12 mouse cellular contexts compared by ENCODE assay signal in genomic region chr1:106132350-106132700, GRCm38 (mm10). TPM values are rescaled to one million over a fixed set of nuclear protein-coding genes. Genes with fewer than 3 reads are reported as not detected.
DNase-seq lines count a peak whose midpoint lies in the region; ATAC-seq lines count a peak whose summit lies in the region.
"Had no signal": no experiment of that assay in that cellular context is flagged by ENCODE, and none has a peak within 500 bp of the region (broad histone marks: within the 10 kb centered on the region; RNA-seq: fewer than 3 reads in every experiment).

No protein-coding gene starts in this region.

- intact Hi-C loops in gastrocnemius, postnatal 36 days (cut with DNase I) = no loop called here

- no peak overlapping the region for H3K4me3 ChIP-seq in kidney, embryonic 14.5 days (ENCODE audit: low read length)
- no peak overlapping the region for H3K4me3 ChIP-seq in midbrain, embryonic 12.5 days
- no peak overlapping the region for H3K4me3 ChIP-seq in midbrain, embryonic 10.5 days
- H3K4me3 ChIP-seq in embryonic facial prominence, embryonic 11.5 days (ENCODE audit: low read depth, low read length) = no peak overlapping the region
- H3K4me3 ChIP-seq in neural tube, embryonic 13.5 days = no peak overlapping the region
- H3K4me3 ChIP-seq: limb, embryonic 13.5 days; stomach, embryonic 15.5 days had no signal

- WGBS in kidney, embryonic 14.5 days = 49% methylated on average over 4 of the region's 4 CpGs
- WGBS in midbrain, embryonic 12.5 days = 47% methylated on average over 4 of the region's 4 CpGs
- 86% methylated on average over 4 of the region's 4 CpGs for WGBS in midbrain, embryonic 10.5 days
- 34% methylated on average over 4 of the region's 4 CpGs for WGBS in embryonic facial prominence, embryonic 11.5 days
- WGBS in neural tube, embryonic 13.5 days = 27% methylated on average over 4 of the region's 4 CpGs

- H3K9ac ChIP-seq in kidney, embryonic 14.5 days (ENCODE audit: low read depth, low read length) = no peak overlapping the region
- no peak overlapping the region for H3K9ac ChIP-seq in midbrain, embryonic 12.5 days (replicated peaks)
- H3K9ac ChIP-seq in embryonic facial prominence, embryonic 11.5 days (replicated peaks; ENCODE audit: low read length) = no peak overlapping the region
- H3K9ac ChIP-seq in neural tube, embryonic 13.5 days = no peak overlapping the region
- H3K9ac ChIP-seq: limb, embryonic 13.5 days; stomach, embryonic 15.5 days had no signal

- no peak for DNase-seq in kidney, adult 11 months
- DNase-seq in midbrain, embryonic 10.5 days (ENCODE audit: low spot score) = no peak
- DNase-seq in embryonic facial prominence, embryonic 11.5 days (ENCODE audit: low spot score) = peak; percentile 26
- DNase-seq in cerebellum, postnatal 10 days = no peak
- no peak for DNase-seq in gastrocnemius, postnatal 36 days

- no peak overlapping the region for H3K4me2 ChIP-seq in kidney, embryonic 14.5 days (replicated peaks; ENCODE audit: low read depth, low read length)
- no peak overlapping the region for H3K4me2 ChIP-seq in midbrain, embryonic 12.5 days (replicated peaks)
- H3K4me2 ChIP-seq in embryonic facial prominence, embryonic 11.5 days (ENCODE audit: low read depth, low read length) = no peak overlapping the region
- H3K4me2 ChIP-seq in neural tube, embryonic 13.5 days = no peak overlapping the region
- H3K4me2 ChIP-seq: limb, embryonic 13.5 days; stomach, embryonic 15.5 days had no signal

- peak; percentile 39; the same call in 1 of the 2 replicates for ATAC-seq in kidney, embryonic 14.5 days (ENCODE audit: low FRiP score, low TSS enrichment)
- peak; percentile 83 for ATAC-seq in midbrain, embryonic 12.5 days (ENCODE audit: low FRiP score, low read depth)
- peak; percentile 35 for ATAC-seq in embryonic facial prominence, embryonic 11.5 days (replicated peaks; ENCODE audit: insufficient number of reproducible peaks, low FRiP score, low TSS enrichment, low read depth)
- ATAC-seq in neural tube, embryonic 13.5 days (ENCODE audit: low read depth) = peak; percentile 59; the same call in 1 of the 2 replicates
- ATAC-seq: intestine, postnatal 0 days had no signal

- H3K27ac ChIP-seq in kidney, embryonic 14.5 days (ENCODE audit: low read depth, low read length) = no peak overlapping the region
- H3K27ac ChIP-seq in midbrain, embryonic 12.5 days (replicated peaks) = no peak overlapping the region
- no peak overlapping the region for H3K27ac ChIP-seq in midbrain, embryonic 10.5 days (replicated peaks)
- H3K27ac ChIP-seq in embryonic facial prominence, embryonic 11.5 days (replicated peaks; ENCODE audit: low read depth, low read length) = no peak overlapping the region; the same call in 1 of the 2 replicates
- H3K27ac ChIP-seq in neural tube, embryonic 13.5 days (replicated peaks) = no peak overlapping the region
- H3K27ac ChIP-seq: limb, embryonic 13.5 days; macrophage; stomach, embryonic 15.5 days had no signal

- H3K9me3 ChIP-seq in kidney, embryonic 14.5 days (ENCODE audit: control insufficient read depth, low read length) = no peaks in the 10 kb centered on the region
- H3K9me3 ChIP-seq in midbrain, embryonic 12.5 days = no peaks in the 10 kb centered on the region
- no peaks in the 10 kb centered on the region for H3K9me3 ChIP-seq in midbrain, embryonic 10.5 days (replicated peaks)
- H3K9me3 ChIP-seq in embryonic facial prominence, embryonic 11.5 days (replicated peaks; ENCODE audit: control insufficient read depth, low read length) = no peaks in the 10 kb centered on the region
- no peaks in the 10 kb centered on the region for H3K9me3 ChIP-seq in neural tube, embryonic 13.5 days
- H3K9me3 ChIP-seq: limb, embryonic 13.5 days; stomach, embryonic 15.5 days had no signal

- H3K4me1 ChIP-seq in kidney, embryonic 14.5 days (ENCODE audit: control insufficient read depth, insufficient read depth, low read length) = no peaks in the 10 kb centered on the region
- H3K4me1 ChIP-seq in midbrain, embryonic 12.5 days = peaks cover 6% of the 10 kb centered on the region
- H3K4me1 ChIP-seq in midbrain, embryonic 10.5 days = no peaks in the 10 kb centered on the region
- H3K4me1 ChIP-seq in embryonic facial prominence, embryonic 11.5 days (ENCODE audit: control insufficient read depth, insufficient read depth, low read length) = no peaks in the 10 kb centered on the region
- peaks cover 12% of the 10 kb centered on the region; the same call in 1 of the 2 replicates for H3K4me1 ChIP-seq in neural tube, embryonic 13.5 days (replicated peaks)
- H3K4me1 ChIP-seq: limb, embryonic 13.5 days; stomach, embryonic 15.5 days had no signal

- no peaks in the 10 kb centered on the region for H3K36me3 ChIP-seq in kidney, embryonic 14.5 days (ENCODE audit: control insufficient read depth, insufficient read depth, low read length)
- no peaks in the 10 kb centered on the region for H3K36me3 ChIP-seq in midbrain, embryonic 12.5 days
- no peaks in the 10 kb centered on the region for H3K36me3 ChIP-seq in midbrain, embryonic 10.5 days
- no peaks in the 10 kb centered on the region for H3K36me3 ChIP-seq in embryonic facial prominence, embryonic 11.5 days (replicated peaks; ENCODE audit: control insufficient read depth, insufficient read depth, low read depth, low read length)
- no peaks in the 10 kb centered on the region for H3K36me3 ChIP-seq in neural tube, embryonic 13.5 days
- H3K36me3 ChIP-seq: limb, embryonic 13.5 days; stomach, embryonic 15.5 days had no signal

- H3K27me3 ChIP-seq in kidney, embryonic 14.5 days (ENCODE audit: control insufficient read depth, insufficient read depth, low read length) = no peaks in the 10 kb centered on the region
- H3K27me3 ChIP-seq in midbrain, embryonic 12.5 days = no peaks in the 10 kb centered on the region
- no peaks in the 10 kb centered on the region for H3K27me3 ChIP-seq in midbrain, embryonic 10.5 days (ENCODE audit: low read depth, poor library complexity, severe bottlenecking)
- no peaks in the 10 kb centered on the region for H3K27me3 ChIP-seq in embryonic facial prominence, embryonic 11.5 days (ENCODE audit: control insufficient read depth, insufficient read depth, low read length)
- H3K27me3 ChIP-seq in neural tube, embryonic 13.5 days = no peaks in the 10 kb centered on the region
- H3K27me3 ChIP-seq: limb, embryonic 13.5 days; stomach, embryonic 15.5 days had no signal

RNA-seq across cellular contexts. Expression of gene Phlpp1, which starts 39.2 kb away (rescaled TPM):
- 4.5 and 4.8 TPM in 2 replicates for polyA plus RNA-seq in kidney, embryonic 14.5 days (2014; fragmentation: Nextera tagmentation; extraction: Ambion mirVana)
- 8.2 and 8.6 TPM in 2 replicates for polyA plus RNA-seq in midbrain, embryonic 12.5 days (2016; fragmentation: Nextera tagmentation; extraction: Ambion mirVana)
- polyA plus RNA-seq in midbrain, embryonic 10.5 days (2016; fragmentation: Nextera tagmentation; extraction: Ambion mirVana) = 4.8 and 5.0 TPM in 2 replicates
- polyA plus RNA-seq in embryonic facial prominence, embryonic 11.5 days (2014; fragmentation: Nextera tagmentation; extraction: Ambion mirVana) = 3.8 and 4.2 TPM in 2 replicates
- 6.9 and 7.5 TPM in 2 replicates for polyA plus RNA-seq in neural tube, embryonic 13.5 days (2015; fragmentation: Nextera tagmentation; extraction: Ambion mirVana)
- 1 to 10 TPM; 6.3 to 6.9 TPM for total RNA-seq in gastrocnemius, postnatal 36 days (2021)
